Mouse (Mus musculus) mesoderm, embryonic 11.5 days (tissue): ENCODE measurements at regions not wholly inside any gene's neighbourhood (a gene's known extent, or its start where the extent isn't known, plus 50 kb on each side); places are given as distances from the start of the nearest gene placed in this dataset.

Source experiments
- DNase-seq: peaks from one replicate; pipeline ENCODE4 v3.0.0-alpha.2; 2012; ENCODE audit warnings: low read depth, low spot score

DNA sequence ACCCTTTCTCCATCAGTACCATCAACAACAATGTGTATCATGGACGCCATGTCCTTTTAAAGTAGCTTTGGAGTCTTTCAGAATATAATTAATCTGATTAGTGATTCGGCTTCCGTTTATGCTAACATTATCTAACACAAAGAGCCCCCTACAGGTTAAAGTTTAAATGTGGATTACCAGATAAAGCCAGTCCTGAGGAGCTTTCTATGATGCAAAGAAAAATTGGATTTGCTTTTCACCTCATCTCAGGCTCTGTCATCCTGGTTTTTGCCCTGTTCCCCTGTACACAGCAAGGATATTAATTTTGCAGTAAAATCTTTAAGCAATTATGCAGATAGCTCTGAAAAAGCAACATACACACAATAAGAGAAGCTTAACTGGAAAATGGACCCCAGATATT is 412.7 kb upstream of the Tbc1d2b start:
- no peak for DNase-seq

DNA sequence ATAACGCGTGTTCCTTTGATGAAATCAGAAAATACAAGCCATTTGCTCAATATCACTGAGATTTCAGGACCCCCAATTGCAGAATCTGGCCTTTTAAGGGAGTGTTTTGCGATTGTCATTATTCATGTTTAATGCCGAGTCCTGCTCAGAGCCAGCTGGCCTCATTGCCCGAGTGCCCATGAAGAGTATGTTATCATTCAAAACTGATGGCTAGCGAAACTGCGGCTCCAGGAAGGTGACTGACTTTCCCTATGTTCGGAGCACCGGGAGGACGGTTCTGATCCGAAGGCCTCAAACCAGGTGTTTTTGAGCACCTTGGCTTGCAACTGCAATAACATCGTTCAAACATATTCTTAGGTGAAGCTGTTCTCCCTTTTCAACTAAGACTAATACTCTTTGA is 419.5 kb upstream of the Tbc1d2b start:
- no peak for DNase-seq

DNA sequence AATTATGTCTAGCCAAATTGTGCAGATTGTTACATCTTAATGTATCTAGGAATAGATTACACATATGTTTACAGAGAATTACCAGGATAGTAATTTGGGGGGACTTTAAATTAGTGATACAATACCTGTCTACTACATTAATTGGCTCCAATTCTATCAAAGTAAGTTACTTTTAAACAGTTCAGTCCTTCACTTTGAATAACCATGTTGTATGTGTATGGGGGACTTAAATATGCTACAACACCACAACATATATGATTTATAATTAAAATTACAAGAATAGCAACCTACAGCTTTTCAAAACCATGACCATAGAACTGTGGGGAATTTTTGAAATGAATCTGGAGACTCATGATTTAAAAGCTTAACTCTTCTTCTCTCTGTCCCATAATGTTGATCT is 420.5 kb upstream of the Tbc1d2b start:
- DNase-seq: no peak

DNA sequence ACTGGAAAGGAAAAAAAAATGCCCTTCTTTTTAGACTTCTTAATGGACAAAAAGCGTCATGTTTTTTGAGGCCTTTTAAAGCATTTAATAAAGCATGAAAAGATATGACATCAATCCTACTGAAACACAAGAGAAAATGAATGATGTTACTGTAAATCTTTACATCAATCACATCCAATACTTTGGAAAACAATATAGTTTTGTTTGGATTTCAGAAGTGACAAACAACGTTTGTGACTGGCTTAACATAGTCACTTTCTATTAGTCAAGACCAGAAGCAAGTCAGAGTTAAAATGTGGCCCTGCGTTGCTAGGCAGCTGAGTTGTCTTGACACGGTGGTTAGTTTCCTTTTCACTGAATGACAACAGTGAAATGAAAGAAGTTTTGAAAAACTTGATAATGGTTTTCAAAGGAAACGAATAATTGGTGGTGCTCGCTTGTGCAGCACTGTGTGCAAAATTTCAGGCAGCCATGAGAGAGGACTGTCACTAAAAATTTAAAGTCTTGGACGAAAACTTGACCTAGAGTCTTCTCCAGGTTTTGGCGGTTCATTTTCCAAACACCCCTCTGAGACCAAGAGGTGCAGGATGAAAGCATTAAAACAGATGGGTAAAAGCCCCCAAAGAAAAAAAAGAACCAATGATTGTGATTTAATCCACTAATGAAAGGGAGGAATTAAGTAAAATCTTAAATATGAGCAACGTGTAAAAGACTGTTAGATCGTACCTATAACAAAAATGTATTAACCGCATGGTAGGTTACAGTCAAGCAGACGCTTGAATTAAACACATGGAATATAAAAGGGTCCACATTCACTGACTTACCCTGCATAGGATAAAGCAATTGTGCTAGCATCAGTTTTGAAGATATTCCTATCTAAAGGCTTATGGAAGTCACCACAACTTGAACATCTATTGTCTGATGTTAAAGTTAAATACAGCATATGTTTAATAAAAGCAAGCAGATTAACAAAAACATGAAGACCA is 421.4 kb upstream of the Tbc1d2b start:
- peak; percentile 33 for DNase-seq

DNA sequence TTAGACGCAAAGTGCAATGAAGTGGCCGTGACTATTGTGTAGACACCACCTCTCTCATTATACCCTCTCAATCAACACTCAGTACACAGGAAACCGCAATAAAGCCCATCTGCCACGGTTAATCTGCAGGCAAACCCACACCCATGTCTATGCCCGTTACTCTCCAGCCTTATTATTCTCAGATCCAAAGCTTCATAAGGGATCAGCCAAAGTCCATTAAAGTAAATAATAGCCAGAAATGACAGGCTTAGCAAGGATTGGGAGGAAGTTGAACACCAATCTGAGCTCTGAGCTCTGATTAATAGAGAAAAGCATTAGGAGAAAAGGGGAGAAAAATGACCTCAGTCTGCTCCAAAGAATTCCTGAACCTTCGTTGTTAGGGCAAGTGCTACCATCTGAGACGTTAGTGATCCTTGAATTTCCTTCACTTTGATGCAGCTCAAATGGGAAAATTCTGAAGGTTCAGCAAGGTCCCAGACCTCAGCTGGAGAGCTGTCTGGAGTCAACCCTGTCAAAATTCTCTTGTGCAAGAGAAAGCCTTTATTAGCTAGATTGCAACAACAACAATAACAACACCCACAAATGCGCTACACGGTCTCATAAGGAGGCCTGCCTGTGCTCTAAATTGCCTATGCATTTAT is 422.5 kb upstream of the Tbc1d2b start:
- peak; percentile 61 for DNase-seq

DNA sequence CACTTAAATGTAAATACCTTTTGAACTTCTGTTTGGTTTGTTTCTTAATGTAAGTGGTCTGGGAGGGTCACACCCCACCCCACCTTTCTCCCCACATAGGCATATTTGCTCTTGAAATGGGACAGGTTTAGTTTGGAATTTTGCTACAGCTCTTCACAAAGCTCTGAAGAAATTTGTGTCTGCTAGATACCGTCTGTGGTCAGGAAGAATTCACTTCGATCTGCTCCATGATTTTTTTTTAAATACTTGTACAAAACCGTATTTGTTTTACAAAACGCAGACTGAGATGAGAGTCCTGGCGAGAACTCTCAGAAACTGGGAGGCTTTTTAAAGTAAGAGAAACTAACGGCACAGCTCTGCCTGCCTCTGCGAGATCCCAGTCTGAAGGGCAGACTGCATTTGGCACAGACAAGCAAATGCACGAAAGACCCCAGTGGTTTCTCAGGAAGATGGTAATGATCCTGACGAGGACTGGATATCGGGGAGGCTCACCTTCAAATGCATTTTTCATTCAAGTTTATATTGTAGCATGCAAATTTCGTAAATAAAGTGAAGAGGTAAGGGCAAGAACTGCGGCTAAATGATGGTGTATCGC is 423.5 kb upstream of the Tbc1d2b start:
- DNase-seq: no peak

DNA sequence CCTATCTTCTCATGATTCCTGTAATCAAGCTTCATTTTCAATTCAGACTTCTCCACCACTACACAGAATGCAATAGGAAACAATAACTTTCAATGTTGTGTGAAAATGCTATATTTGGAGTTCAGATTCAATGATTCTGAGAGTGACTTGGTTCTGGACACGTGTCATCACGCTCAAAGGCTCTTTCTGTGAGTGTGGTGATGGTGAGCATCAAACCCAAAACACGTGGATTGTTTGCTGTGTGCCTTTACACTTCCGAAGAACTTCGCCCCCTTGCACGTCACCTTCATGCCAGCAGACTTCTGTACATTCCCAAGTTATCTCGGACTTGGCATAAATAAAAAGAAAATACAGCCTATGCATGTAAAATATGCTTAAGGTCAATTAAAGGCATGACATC is 425.1 kb upstream of the Tbc1d2b start:
- no peak for DNase-seq

DNA sequence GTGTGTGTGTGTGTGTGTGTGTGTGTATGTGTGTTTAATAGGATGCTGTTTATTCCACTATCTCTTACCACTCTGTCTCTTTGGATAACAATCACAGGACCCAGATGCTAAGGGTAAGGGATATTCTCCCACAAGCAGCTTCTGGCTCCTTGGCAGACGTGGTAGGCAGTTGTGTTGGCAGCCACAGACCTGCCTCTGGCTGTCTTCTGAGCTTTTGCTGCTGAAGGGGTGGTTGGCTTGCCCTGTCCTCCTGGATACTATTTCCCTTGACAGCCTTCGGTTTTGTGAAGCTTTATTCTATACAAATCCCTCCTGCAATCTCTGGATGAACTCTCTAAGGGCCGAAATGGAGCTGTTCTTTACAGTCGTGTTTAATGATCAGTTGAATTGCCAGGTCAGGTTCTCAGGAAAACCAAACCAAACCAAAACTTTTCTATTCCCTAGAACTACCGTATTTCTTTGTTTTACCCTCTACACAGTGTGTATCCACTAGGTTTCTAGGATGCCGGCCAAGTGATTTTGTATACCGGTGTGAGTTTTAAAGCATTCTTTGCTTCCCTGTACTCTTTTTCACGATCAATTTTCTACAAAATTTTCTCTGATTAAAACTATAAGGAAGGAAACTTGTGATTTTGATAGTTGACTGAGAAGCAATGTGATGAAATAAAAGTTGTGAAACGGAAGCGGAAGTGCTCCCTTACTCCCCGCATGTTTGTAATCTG is 426.8 kb upstream of the Tbc1d2b start:
- no peak for DNase-seq

DNA sequence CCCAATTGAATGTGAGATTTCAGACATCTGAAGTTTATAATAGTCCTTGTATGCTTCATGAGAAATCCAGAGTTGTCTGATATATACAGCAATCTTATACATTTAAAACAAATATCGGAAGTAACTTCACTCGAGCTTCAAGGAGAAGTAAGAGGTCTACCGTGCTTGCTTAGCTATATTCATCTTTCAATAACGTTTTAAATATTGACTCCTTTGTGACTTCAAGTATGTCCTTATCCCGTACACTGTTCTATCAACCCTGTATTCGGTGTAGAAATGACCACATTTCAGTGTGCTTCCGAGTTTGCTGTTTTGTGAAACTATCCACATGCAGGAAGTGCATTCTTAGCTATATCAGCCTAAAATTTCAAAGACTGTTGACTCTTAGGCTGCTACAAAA is 427.8 kb upstream of the Tbc1d2b start:
- no peak for DNase-seq

DNA sequence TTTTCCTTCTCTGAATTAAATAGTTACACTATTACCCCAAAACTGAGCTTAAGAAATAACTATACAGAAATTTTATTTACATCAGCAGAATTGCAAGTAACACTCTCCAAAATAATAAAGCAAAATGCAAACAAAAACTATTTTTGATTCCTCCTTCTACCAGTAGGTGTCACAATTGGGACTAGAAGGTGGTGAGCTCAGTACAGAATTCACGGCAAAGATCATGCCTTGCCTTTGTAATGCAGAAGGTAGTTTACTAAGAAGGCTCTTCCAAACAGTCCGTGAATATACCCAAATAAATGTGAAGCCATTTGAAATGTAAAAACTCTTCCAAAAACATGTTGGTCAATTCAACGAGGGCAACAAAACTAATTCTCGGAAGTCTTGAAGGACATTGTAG is 428.5 kb upstream of the Tbc1d2b start:
- peak; percentile 64 for DNase-seq

DNA sequence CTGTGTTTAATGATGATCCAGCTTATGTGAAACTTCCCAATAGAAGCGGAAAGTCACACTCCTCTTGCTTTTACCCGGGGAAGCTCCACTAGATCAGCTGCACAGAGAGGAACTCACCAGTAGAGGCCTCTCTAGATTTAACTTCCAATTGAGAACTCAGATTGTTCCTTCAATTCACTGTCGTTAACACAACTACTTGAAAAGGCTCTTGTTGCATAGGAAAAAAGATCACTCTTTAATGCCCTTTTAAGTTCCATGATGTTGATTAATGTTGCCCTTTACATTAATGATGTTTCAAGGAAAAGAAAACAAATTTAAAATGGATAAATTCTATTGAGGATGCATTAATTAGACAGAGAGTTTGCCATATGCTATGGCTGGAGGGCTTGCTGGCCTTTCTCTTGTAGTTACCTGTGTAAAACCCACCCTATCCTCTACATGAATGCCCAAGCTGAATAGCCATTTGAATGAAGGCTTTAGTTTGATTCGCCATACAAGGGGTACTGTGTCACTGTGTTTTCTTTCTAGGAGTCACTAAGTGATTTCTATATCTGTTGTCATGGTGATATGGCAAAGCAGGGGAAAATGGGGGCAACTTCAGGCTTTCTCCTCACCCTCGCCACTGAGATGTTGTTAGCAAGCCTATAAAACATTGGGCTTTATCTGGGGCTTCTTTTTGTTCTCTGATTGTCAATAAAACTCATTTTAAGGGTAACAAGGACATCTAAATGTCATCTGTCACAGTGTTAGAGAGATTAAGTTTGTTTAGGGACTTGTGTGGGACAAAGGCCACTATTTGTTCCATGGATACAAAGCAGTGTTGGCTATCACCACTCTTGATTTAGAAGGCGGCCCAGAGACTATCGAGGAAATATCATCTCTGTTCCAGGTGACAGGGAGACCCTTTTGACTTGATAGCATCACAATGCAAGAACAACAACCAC is 429.9 kb upstream of the Tbc1d2b start:
- peak; percentile 59 for DNase-seq

DNA sequence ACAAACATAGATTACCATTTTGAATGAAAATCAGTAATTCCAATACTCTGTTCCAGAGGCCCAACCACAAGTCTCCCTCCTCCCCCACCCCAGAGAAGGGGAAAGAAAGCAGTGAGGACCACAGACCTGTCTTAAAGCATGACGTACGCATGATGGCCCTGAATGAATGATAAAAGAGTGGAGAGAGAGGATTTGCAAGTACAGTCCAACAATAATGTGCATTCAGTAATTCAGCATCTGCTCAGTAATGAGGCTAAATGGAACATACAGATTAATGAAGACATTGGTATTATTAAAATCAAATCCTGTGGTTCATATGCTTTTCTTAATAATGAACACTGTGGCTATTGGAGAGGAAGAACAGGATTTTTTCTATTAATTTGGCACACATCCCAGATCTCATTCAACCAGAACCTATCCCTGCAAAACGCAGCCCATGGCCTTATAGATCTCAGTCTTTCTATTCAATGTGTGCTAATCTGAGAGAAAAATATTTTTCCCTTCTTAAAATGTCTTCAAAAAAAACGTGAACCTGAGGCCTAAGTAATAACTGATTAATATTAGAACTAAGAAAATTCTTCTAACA is 430.7 kb upstream of the Tbc1d2b start:
- no peak for DNase-seq

DNA sequence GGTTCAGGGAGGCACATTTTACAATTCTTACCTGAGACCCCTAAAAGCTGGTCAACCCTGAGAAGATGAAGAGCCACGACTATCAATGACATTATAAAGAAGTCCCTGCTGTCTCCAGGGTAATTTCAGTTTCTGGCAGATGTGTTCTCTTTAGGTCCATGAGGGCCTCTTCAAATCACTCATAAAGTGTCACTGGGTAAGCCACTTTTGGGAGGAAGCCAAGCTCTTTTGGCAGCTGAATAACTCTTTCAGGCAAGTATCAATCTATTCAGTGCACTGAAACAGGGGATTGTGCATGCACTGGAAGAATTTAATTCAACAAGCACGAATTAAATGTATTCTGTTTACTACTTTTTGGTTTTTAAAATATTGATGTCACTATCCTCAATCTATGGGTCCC is 443.1 kb upstream of the Tbc1d2b start:
- DNase-seq: no peak

DNA sequence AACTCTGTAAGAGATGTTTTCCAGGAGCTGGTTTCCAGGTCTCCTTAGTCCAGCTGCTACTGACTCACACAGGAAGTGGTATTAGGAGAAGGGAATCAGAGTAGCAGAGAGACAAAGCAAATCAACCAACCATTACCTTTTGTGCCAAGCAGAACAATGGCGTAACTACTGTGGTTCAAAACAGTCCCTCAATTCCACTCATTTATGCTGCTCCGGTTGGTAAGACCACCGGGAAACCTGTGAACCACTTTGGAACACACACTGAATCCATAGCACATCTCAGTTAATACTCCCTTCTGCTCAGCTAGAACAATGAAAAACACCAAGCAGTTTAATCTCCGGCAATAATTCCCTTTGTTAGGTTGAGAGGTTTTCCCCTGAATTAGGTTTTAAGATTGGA is 460.8 kb upstream of the Tbc1d2b start:
- DNase-seq: no peak

DNA sequence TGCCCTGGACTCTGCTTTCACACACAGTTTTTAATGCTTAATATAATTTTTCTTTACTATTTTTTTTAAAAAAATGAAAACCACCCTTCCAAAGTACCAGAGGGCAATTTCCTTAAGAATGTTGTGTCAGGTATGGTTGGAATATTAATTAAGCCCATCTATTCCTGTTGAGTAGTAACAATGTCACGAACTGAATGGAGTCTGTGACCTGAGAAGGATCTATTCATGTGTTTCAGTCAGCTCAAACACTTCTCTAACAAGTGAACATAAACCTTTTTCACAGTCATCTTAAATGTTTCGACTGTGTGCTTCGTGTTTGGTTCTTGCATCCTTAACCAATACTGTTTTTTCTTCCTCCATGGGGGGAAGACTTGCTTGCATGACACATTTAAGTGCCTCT is 486.6 kb upstream of the Tbc1d2b start:
- no peak for DNase-seq

DNA sequence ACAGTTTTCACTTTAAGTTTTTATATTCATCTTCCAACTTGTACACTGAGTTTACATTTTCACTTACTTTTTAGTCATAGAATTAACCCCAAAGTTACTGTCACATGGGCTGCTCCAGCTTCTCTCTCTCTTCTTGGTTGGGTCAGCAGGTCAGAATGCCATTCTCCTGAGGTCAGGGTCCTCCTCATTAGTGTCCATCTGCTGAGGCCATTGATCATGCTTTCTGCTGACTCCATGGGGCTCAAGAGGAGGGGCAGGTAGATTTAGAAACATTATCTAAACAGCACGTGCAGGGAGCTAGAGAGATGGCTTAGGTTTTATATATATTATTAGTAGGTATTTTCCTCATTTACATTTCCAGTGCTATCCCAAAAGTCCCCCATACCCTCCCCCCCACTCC is 503.7 kb upstream of the Tbc1d2b start:
- DNase-seq: peak; percentile 31

DNA sequence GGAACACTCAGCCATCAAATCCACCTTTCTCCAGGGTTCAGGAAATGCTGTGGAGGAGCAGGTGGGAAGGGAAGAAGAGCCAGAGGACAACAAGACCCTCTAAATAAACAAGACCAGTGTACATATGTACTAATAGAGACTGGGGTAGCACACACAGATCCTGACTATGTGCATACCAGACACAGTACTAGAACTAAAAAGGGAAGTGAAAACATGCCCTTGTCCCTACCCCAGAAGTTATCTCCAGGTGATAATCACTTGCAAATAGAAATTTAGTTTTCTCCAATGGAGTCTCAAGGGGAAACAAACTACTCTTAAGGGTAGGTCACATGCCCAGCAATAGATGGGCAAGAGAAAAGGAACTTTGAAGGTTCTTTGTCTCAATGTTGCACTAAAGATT is 518.9 kb upstream of the Tbc1d2b start:
- no peak for DNase-seq

DNA sequence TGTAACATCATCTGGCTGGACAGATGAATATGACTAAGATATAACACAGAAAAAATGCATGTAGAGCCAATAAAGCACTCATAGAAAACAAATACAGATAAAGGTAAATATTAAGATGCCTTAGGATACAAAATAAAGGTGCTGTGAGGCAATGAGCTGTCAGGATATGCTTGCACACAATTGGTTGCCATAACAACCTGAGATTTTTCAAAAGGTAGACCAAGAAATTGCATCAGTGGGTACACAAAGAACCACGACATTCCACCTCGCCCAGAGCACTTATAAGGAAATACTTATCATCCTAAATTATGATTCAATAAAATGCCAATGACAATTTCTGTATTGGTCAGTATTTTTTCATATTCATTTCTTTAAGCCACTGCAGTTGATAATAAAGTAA is 521.3 kb upstream of the Tbc1d2b start:
- no peak for DNase-seq

DNA sequence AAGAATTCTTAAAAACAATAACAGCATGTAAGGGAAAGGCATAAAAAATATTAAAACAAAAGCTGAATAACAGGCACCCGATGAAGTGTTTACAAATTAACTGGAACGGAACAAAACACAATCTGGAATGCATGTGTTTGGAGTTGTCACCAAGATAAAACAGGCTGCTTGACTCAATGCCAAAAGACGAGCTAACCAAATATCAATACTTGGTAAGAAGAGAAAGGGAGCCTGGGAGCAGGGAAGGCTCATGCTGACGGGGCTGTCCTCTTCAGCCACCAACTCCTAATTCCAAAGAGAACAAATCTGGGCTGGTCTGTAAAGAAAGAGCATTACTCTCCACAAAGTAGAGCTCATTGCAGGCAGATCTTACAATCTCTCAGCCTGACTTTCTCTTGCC is 545.4 kb upstream of the Zic4 start:
- no peak for DNase-seq

DNA sequence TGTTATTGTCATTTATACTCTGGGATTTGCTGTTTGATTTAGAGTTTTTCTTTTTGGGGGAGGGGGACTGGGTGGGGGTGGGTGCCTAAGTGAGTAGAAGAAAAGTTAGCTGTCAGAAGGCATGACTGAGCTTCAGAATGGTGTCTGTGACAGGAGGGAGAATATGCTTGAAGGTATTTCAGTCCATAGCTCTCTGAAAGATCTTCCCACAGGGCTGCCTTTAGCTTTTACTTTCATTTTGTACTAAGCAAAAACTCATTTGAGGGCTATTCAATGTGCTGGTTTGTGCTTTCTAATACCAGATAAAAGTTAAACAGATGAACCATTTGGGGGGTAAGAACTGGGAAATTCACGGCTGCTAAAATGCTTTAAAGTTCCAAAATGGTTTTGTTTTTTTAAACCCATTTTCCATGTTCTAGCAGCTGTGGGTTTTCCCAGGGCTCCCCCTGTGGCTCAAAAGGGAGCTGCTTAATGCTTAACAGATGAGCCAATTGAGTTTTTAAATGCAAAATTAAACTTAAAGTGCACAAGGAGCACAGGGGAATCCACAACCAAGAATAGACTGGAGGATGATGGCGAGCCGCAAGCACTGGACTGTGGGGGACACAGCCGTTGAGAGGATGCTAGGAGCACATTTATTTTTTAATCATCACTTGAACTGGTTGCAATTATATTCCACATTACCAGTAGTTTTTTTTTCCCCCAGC is 538.5 kb upstream of the Zic4 start:
- DNase-seq: peak; percentile 25
